Mouse (Mus musculus): ENCODE data around the gene Rlf.

- TF ChIP-seq CTCF (IDR thresholded peaks at IDR 0.05; ENCODE audit: extremely low read depth, insufficient read depth, insufficient read length, insufficient replicate concordance) (no peak), POLR2A (IDR thresholded peaks at IDR 0.05; ENCODE audit: low read depth, low read length) (no peak)
Measured at GRCm38 (mm10) chr4:121109126-121109525, 105.8 kb downstream of the Rlf start, which contains the start of gene Tmco2.
